Mouse (Mus musculus): ENCODE measurements around the gene Gdf11. TPM values are rescaled to one million over a fixed set of nuclear protein-coding genes. Genes with fewer than 3 reads are reported as not detected.
A peak's percentile ranks its signal among the peaks of the same experiment; 100 is the strongest.

Gdf11 gene
- polyA plus RNA-seq, 1 experiment: 14.8 TPM

DNA sequence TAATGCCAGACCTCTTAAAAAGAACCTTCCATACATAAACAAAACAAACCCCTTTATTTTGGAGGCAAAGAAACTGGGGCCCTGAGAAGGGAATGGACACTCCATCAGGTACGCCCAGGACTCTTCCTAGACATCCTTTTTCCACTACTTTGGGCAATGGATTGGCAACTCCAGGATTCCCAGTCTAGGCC, 31.2 kb upstream of the Gdf11 start, which contains the start of gene Rdh5:
Rdh5 (minus strand) TSS at position 67 of the 191 bp plus-strand sequence.
- H3K4me3 ChIP-seq (replicated peaks; ENCODE audit: insufficient read depth, low read depth, low read length): peak within 1 kb of the TSS; percentile 69
- no peak for DNase-seq
- WGBS: 7% methylated on average over 1 of the region's 1 CpGs
- H3K27ac ChIP-seq (ENCODE audit: insufficient read depth, low read length): peak within 1 kb of the TSS; percentile 93
- peaks cover 42% of the 10 kb centered on the region for H3K4me1 ChIP-seq (ENCODE audit: control insufficient read depth, insufficient read depth, low read length)
- no peaks in the 10 kb centered on the region for H3K27me3 ChIP-seq (ENCODE audit: control insufficient read depth, insufficient read depth, low read length)
- TF ChIP-seq POLR2A (IDR thresholded peaks at IDR 0.05; ENCODE audit: borderline replicate concordance, insufficient read depth, low read length): no peak
- no peak for TF ChIP-seq CTCF (IDR thresholded peaks at IDR 0.05; ENCODE audit: borderline replicate concordance, insufficient read depth, low read depth, low read length)

DNA sequence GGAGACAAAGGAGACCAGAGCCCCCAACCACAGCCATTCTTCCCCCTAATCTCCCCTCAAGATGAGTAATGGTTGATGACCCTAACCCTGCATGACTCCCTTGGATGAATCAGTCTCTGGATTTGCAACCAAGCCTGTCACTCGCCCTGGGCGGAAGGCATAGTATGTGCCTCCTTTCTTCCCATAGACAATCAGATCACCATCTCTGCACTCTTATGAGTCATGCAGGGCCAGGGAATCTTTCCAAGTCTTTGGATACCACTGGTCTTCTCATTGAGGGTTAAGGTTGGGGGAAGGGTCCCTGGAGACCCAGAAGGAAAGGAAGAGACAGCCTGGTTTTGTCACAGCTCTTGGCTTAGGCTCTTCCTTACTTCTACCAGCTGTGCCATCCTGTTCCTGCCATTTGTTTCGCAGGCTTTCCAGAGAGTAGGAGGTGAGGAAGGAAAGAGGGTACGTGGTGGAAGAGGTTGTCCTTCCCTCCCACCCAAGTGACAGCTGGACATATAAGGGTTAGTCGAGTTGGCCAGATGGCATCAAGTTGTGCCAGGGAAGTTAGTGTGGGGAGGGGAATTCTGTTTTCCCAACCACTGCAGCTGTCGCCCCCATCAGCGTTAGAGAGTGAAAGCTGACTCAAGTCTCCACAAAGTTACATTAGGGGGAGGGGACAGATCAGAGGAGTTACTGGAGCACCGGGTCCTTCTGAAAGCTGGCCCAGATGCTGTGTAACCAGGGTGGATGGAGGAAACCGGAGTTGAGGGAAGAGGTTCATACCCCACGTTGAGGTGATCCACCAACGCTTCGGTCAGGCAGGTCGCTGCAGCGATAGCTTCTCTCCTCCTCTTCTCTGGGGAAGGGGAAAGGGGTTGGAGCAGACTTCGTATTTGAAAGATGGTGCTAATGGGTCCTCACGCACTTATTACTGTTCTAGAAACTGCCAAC, 30.6 kb upstream of the Gdf11 start:
- Histone ChIP-seq H3K4me1 (ENCODE audit: control insufficient read depth, insufficient read depth, low read length) (peaks cover 47% of the 10 kb centered on the region), H3K27ac (ENCODE audit: insufficient read depth, low read length) (0 out of 2 replicates have a peak overlapping the region, but pooled peaks have one; percentile 4), H3K4me3 (replicated peaks; ENCODE audit: insufficient read depth, low read depth, low read length) (peak overlapping the region; percentile 69), H3K27me3 (ENCODE audit: control insufficient read depth, insufficient read depth, low read length) (no peaks in the 10 kb centered on the region)
- TF ChIP-seq POLR2A (IDR thresholded peaks at IDR 0.05; ENCODE audit: borderline replicate concordance, insufficient read depth, low read length) (no peak), CTCF (IDR thresholded peaks at IDR 0.05; ENCODE audit: borderline replicate concordance, insufficient read depth, low read depth, low read length) (no peak)
- peak in 1 of 2 experiments; percentile 28 for DNase-seq
- 20% methylated on average over 16 of the region's 16 CpGs for WGBS

- Histone ChIP-seq H3K4me1 (ENCODE audit: control insufficient read depth, insufficient read depth, low read length) (peaks cover 51% of the 10 kb centered on the region), H3K27me3 (ENCODE audit: control insufficient read depth, insufficient read depth, low read length) (no peaks in the 10 kb centered on the region), H3K27ac (ENCODE audit: insufficient read depth, low read length) (no peak overlapping the region), H3K4me3 (replicated peaks; ENCODE audit: insufficient read depth, low read depth, low read length) (no peak overlapping the region)
- TF ChIP-seq POLR2A (IDR thresholded peaks at IDR 0.05; ENCODE audit: borderline replicate concordance, insufficient read depth, low read length): no peak
- no peak for TF ChIP-seq CTCF (IDR thresholded peaks at IDR 0.05; ENCODE audit: borderline replicate concordance, insufficient read depth, low read depth, low read length)
- DNase-seq: no peak
- 38% methylated on average over 1 of the region's 1 CpGs for WGBS
These were observed 29.7 kb upstream of the Gdf11 start for GRCm38 (mm10) chr10:128921251-128921650.

DNA sequence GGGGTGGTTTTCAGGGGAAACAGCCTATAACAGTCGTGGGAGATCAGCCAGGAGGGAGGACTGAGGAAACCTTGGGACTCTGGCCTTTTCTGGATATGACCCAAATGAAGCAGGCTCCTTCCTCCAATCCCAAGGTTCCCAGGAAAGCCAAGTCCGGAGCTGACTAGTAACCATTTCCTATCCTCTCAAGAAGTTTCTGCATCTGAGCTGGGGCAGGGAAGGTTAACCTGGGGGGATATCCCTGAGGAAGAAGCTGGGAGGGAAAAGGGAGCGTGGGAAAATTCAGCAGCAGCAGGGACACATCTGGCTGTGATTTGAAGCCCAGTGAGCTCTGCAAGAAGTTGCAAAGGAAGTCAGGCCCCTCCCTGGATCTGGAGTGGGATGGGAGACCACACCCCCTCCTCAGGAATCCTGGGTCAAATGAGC, 29.2 kb upstream of the Gdf11 start:
- no peak for DNase-seq
- Histone ChIP-seq H3K27me3 (ENCODE audit: control insufficient read depth, insufficient read depth, low read length) (no peaks in the 10 kb centered on the region), H3K4me3 (replicated peaks; ENCODE audit: insufficient read depth, low read depth, low read length) (no peak overlapping the region), H3K27ac (ENCODE audit: insufficient read depth, low read length) (no peak overlapping the region), H3K4me1 (ENCODE audit: control insufficient read depth, insufficient read depth, low read length) (peaks cover 51% of the 10 kb centered on the region)
- 53% methylated on average over 3 of the region's 3 CpGs for WGBS
- no peak for TF ChIP-seq POLR2A (IDR thresholded peaks at IDR 0.05; ENCODE audit: borderline replicate concordance, insufficient read depth, low read length)
- TF ChIP-seq CTCF (IDR thresholded peaks at IDR 0.05; ENCODE audit: borderline replicate concordance, insufficient read depth, low read depth, low read length): no peak

GRCm38 (mm10) chr10:128919966-128920365, 28.4 kb upstream of the Gdf11 start:
- H3K4me3 ChIP-seq (replicated peaks; ENCODE audit: insufficient read depth, low read depth, low read length): no peak overlapping the region
- peak overlapping the region; percentile 73 for H3K27ac ChIP-seq (ENCODE audit: insufficient read depth, low read length)
- H3K27me3 ChIP-seq (ENCODE audit: control insufficient read depth, insufficient read depth, low read length): no peaks in the 10 kb centered on the region
- WGBS: 60% methylated on average over 7 of the region's 7 CpGs
- H3K4me1 ChIP-seq (ENCODE audit: control insufficient read depth, insufficient read depth, low read length): peaks cover 51% of the 10 kb centered on the region
- no peak for DNase-seq
- TF ChIP-seq POLR2A (IDR thresholded peaks at IDR 0.05; ENCODE audit: borderline replicate concordance, insufficient read depth, low read length) (no peak), CTCF (IDR thresholded peaks at IDR 0.05; ENCODE audit: borderline replicate concordance, insufficient read depth, low read depth, low read length) (no peak)

DNA sequence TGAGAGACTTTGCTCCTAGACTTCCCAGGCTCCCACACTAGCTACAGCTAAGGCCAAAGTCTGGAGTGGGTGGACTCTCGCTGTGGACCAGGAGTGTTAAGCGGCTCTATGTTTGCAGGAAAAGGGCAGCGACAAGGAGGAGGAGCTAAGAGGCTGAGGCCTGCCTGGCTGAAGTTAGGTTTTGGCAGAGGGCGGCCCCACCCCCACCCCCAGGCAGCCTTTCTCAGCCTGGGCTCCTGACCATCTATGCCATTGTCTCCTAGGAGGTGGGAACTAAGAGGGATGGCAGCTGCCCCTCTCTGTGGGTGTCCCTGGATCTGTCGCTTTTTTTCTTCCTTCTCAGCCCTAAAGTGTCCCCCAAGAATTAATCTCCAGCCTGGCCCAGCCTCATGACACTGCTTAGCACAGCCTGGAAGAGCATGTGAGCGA, 27.7 kb upstream of the Gdf11 start:
- H3K4me1 ChIP-seq (ENCODE audit: control insufficient read depth, insufficient read depth, low read length): peaks cover 50% of the 10 kb centered on the region
- no peak for TF ChIP-seq POLR2A (IDR thresholded peaks at IDR 0.05; ENCODE audit: borderline replicate concordance, insufficient read depth, low read length)
- TF ChIP-seq CTCF (IDR thresholded peaks at IDR 0.05; ENCODE audit: borderline replicate concordance, insufficient read depth, low read depth, low read length): no peak
- H3K4me3 ChIP-seq (replicated peaks; ENCODE audit: insufficient read depth, low read depth, low read length): no peak overlapping the region
- peak; percentile 57 to 68 for DNase-seq
- no peaks in the 10 kb centered on the region for H3K27me3 ChIP-seq (ENCODE audit: control insufficient read depth, insufficient read depth, low read length)
- peak overlapping the region; percentile 73 for H3K27ac ChIP-seq (ENCODE audit: insufficient read depth, low read length)
- WGBS: 9% methylated on average over 6 of the region's 6 CpGs

DNA sequence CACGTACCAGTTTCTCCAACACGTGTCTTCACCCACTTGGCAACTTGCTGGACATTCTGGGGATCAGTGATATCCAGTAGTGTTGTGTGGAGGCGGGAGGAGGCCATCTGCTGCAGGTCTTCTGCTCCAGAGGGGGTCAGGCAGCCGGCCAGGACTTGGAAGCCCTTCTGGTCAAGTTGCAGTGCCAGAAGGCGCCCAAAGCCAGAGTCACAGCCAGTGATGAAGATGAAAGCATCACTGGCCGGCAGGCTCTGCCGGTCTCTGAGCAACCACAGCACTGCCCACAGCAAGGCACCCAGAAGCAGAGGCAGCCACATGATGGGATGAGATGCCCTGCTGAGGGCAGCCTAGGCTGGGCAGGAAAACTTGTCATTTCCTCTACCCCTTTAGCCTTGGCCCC, 26.7 kb upstream of the Gdf11 start:
- 3% methylated on average over 7 of the region's 7 CpGs for WGBS
- TF ChIP-seq POLR2A (IDR thresholded peaks at IDR 0.05; ENCODE audit: borderline replicate concordance, insufficient read depth, low read length) (peak; percentile 30; the same call in 1 of the 2 replicates), CTCF (IDR thresholded peaks at IDR 0.05; ENCODE audit: borderline replicate concordance, insufficient read depth, low read depth, low read length) (no peak)
- H3K4me3 ChIP-seq (replicated peaks; ENCODE audit: insufficient read depth, low read depth, low read length): no peak overlapping the region
- H3K4me1 ChIP-seq (ENCODE audit: control insufficient read depth, insufficient read depth, low read length): peaks cover 53% of the 10 kb centered on the region
- peak overlapping the region; percentile 73 for H3K27ac ChIP-seq (ENCODE audit: insufficient read depth, low read length)
- no peaks in the 10 kb centered on the region for H3K27me3 ChIP-seq (ENCODE audit: control insufficient read depth, insufficient read depth, low read length)
- DNase-seq: peak; percentile 97 to 99

- TF ChIP-seq CTCF (IDR thresholded peaks at IDR 0.05; ENCODE audit: borderline replicate concordance, insufficient read depth, low read depth, low read length) (no peak), POLR2A (IDR thresholded peaks at IDR 0.05; ENCODE audit: borderline replicate concordance, insufficient read depth, low read length) (no peak)
- Histone ChIP-seq H3K27me3 (ENCODE audit: control insufficient read depth, insufficient read depth, low read length) (no peaks in the 10 kb centered on the region), H3K27ac (ENCODE audit: insufficient read depth, low read length) (peak overlapping the region; percentile 73), H3K4me1 (ENCODE audit: control insufficient read depth, insufficient read depth, low read length) (peaks cover 50% of the 10 kb centered on the region), H3K4me3 (replicated peaks; ENCODE audit: insufficient read depth, low read depth, low read length) (no peak overlapping the region)
- DNase-seq: peak in 1 of 2 experiments; percentile 45
- 7% methylated on average over 6 of the region's 6 CpGs for WGBS
These were observed 25.9 kb upstream of the Gdf11 start for GRCm38 (mm10) chr10:128917400-128917799.

Data from cerebellum, adult 2 months (tissue).